Mouse (Mus musculus) liver, adult 2 months (tissue): Measurements from ENCODE around the gene Arhgef28.

Experiments
- CTCF ChIP-seq: fragments of 200-500 bp; IDR thresholded peaks from 2 replicates; pipeline ENCODE4 v1.5.1; 2011; ENCODE audit warnings: low read depth, low read length, control low read depth
- POLR2A ChIP-seq: fragments of 200-500 bp; IDR thresholded peaks from 2 replicates; pipeline ENCODE4 v1.6.1; 2011; ENCODE audit warnings: low read length, control low read depth; ENCODE audit not compliant: insufficient read depth; ENCODE audit errors: extremely low read depth

DNA sequence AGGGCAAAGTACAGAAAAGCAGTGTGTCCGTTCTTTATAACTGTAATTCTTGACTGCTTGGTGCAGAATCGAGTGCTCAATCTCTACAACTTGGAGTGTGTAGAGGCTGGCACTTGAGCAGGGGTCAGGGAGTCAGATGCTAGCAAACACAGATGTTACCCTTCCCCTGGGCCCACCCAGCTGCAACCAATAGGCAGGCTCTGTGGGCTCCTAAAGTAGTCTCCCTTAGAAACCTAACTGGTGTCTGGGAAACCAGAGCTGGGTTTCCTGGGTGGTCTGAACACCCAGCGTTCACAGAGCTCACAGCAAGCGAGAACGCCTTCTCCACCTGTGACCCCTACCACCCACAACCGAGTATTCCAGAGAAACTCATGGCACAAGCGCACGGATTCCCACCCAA, 1.1 kb downstream of the Arhgef28 start:
- TF ChIP-seq POLR2A (no peak), CTCF (no peak)
